Mouse (Mus musculus) small intestine, adult 2 months (tissue): ENCODE results near the gene Prokr2.

Experiments used
- CTCF ChIP-seq: fragments of 200-500 bp; IDR thresholded peaks from 2 replicates; pipeline ENCODE4 v1.5.1; 2012; ENCODE audit warnings: low read depth, mild to moderate bottlenecking, control low read depth, inconsistent platforms, low read length, moderate library complexity, mixed read lengths; ENCODE audit not compliant: insufficient replicate concordance, insufficient read length; ENCODE audit errors: extremely low read depth
- POLR2A ChIP-seq: fragments of 200-500 bp; IDR thresholded peaks from 2 replicates; pipeline ENCODE4 v1.6.1; 2012; ENCODE audit warnings: low read depth, mild to moderate bottlenecking, control low read depth, inconsistent platforms, low read length, moderate library complexity

GRCm38 (mm10) chr2:132423411-132424047 lies 38.3 kb upstream of the Prokr2 start:
- no peak for TF ChIP-seq CTCF
- no peak for TF ChIP-seq POLR2A
